Mouse (Mus musculus): Measurements from ENCODE around the gene Hephl1. TPM values are rescaled to one million over a fixed set of nuclear protein-coding genes. Genes with fewer than 3 reads are reported as not detected.
"Not testable (repeated sequence)": the region's sequence is repeated elsewhere in the genome, so short reads cannot be mapped to it uniquely, and the experiment has no call there.

Hephl1 gene
- polyA plus RNA-seq, 1 experiment from 2014 or later, result not detected

- no peaks in the 10 kb centered on the region for H3K4me1 ChIP-seq (ENCODE audit: control insufficient read depth, insufficient read depth, low read length)
- no peak overlapping the region for H3K4me2 ChIP-seq
- no peak overlapping the region for H3K27ac ChIP-seq (ENCODE audit: low read depth, low read length)
- 39% methylated on average over 6 of the region's 6 CpGs for WGBS
- ATAC-seq (ENCODE audit: low FRiP score), result no peak
- H3K9ac ChIP-seq (ENCODE audit: low read length), result no peak overlapping the region
- no peaks in the 10 kb centered on the region for H3K27me3 ChIP-seq (ENCODE audit: control insufficient read depth, insufficient read depth, low read length)
- H3K36me3 ChIP-seq (ENCODE audit: control insufficient read depth, insufficient read depth, low read length), result no peaks in the 10 kb centered on the region
- H3K4me3 ChIP-seq (ENCODE audit: low read depth, low read length), result no peak overlapping the region
- DNase-seq (ENCODE audit: low spot score, missing footprints), result no peak
- no peaks in the 10 kb centered on the region for H3K9me3 ChIP-seq (ENCODE audit: control insufficient read depth, low read length)
These were observed 2.2 kb upstream of the Hephl1 start for GRCm38 (mm10) chr9:15114102-15114501.

DNA sequence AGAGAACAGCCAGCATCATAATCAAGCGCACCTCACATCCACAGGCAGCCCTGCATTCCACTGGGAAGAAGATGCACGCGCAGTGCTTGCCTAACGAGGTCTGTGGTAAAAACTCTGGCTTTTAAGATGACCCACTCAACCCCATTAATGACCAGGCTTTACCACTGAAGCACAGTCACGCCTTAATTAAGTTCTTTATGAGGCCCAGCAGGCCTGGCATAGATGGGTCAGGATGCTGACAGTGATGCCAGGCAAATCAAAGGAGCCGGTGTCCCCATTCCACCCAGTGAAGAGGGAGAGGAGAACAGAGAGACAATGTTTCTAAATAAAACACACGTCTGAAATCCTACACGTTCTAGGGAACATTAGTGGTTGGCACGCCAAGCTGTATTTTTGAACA is 3.8 kb downstream of the Hephl1 start:
- Histone ChIP-seq H3K9me3 (ENCODE audit: control insufficient read depth, low read length) (no peaks in the 10 kb centered on the region), H3K27ac (ENCODE audit: low read depth, low read length) (no peak overlapping the region), H3K27me3 (ENCODE audit: control insufficient read depth, insufficient read depth, low read length) (no peaks in the 10 kb centered on the region), H3K9ac (ENCODE audit: low read length) (no peak overlapping the region), H3K4me1 (ENCODE audit: control insufficient read depth, insufficient read depth, low read length) (no peaks in the 10 kb centered on the region), H3K4me2 (no peak overlapping the region), H3K36me3 (ENCODE audit: control insufficient read depth, insufficient read depth, low read length) (no peaks in the 10 kb centered on the region), H3K4me3 (ENCODE audit: low read depth, low read length) (no peak overlapping the region)
- no peak for ATAC-seq (ENCODE audit: low FRiP score)
- no peak for DNase-seq (ENCODE audit: low spot score, missing footprints)
- WGBS, result 75% methylated on average over 9 of the region's 9 CpGs

DNA sequence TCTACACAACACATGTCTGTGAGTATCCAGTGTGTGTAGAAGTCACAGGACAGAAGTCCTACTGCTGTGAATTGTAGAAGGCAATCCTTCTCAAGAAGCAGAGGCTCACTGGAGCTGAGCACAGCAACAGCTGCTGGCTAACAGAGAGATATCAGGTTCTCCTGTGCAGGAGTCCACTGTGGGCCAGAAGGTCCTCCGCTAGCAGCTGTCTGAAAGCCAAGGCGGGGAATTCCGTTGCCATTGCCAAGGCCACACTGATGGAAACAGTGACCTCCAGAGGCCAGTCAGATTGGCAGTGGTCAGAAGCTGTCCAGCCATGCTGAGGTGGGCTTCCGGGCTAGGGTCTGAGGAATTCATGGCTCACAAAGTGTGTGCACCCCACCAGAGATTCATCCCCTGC is 6.8 kb downstream of the Hephl1 start:
- DNase-seq (ENCODE audit: low spot score, missing footprints) (no peak), ATAC-seq (ENCODE audit: low FRiP score) (no peak)
- H3K27me3 ChIP-seq (ENCODE audit: control insufficient read depth, insufficient read depth, low read length), result no peaks in the 10 kb centered on the region
- no peak overlapping the region for H3K27ac ChIP-seq (ENCODE audit: low read depth, low read length)
- H3K9ac ChIP-seq (ENCODE audit: low read length), result no peak overlapping the region
- H3K36me3 ChIP-seq (ENCODE audit: control insufficient read depth, insufficient read depth, low read length), result no peaks in the 10 kb centered on the region
- no peak overlapping the region for H3K4me3 ChIP-seq (ENCODE audit: low read depth, low read length)
- no peaks in the 10 kb centered on the region for H3K4me1 ChIP-seq (ENCODE audit: control insufficient read depth, insufficient read depth, low read length)
- H3K4me2 ChIP-seq, result no peak overlapping the region
- no peaks in the 10 kb centered on the region for H3K9me3 ChIP-seq (ENCODE audit: control insufficient read depth, low read length)
- 74% methylated on average over 4 of the region's 4 CpGs for WGBS

DNA sequence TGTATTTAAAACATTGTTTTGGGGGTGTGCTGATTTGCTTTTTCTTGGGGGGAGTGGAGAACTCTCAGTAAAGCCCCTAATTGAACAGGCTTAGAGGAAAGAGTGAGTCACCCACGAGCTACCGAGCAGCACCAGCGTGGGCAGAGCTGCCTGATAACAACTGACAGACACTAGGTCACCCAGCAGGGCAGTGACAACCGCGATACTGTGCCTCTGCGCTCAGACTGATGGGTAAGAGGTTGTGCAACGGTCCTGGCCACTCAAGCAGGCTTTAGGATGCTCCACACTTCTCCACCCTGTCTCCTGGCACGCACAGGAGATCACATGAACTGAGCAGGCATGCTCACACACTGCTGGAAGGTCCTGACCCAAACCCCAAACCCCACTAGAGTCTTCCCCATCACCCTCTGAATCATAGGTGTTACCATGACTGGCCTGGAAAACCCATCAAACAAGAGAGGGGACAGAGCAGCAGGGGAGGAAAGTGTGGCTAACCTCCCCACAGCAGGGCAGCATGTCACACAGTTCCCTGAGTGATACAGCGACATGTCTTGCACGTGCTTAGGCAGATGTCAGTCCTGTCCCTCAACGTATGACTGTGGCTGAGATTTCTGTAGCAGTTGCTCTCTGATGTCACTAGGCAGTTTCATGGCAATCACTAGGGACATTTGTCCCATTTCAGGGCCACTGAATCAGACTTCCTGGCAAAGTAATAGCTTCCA is 8.2 kb downstream of the Hephl1 start:
- H3K27me3 ChIP-seq (ENCODE audit: control insufficient read depth, insufficient read depth, low read length), result no peaks in the 10 kb centered on the region
- no peaks in the 10 kb centered on the region for H3K4me1 ChIP-seq (ENCODE audit: control insufficient read depth, insufficient read depth, low read length)
- no peak for ATAC-seq (ENCODE audit: low FRiP score)
- no peak overlapping the region for H3K4me3 ChIP-seq (ENCODE audit: low read depth, low read length)
- H3K9ac ChIP-seq (ENCODE audit: low read length), result no peak overlapping the region
- H3K27ac ChIP-seq (ENCODE audit: low read depth, low read length), result no peak overlapping the region
- no peaks in the 10 kb centered on the region for H3K9me3 ChIP-seq (ENCODE audit: control insufficient read depth, low read length)
- no peaks in the 10 kb centered on the region for H3K36me3 ChIP-seq (ENCODE audit: control insufficient read depth, insufficient read depth, low read length)
- 78% methylated on average over 11 of the region's 11 CpGs for WGBS
- no peak for DNase-seq (ENCODE audit: low spot score, missing footprints)
- H3K4me2 ChIP-seq, result no peak overlapping the region

DNA sequence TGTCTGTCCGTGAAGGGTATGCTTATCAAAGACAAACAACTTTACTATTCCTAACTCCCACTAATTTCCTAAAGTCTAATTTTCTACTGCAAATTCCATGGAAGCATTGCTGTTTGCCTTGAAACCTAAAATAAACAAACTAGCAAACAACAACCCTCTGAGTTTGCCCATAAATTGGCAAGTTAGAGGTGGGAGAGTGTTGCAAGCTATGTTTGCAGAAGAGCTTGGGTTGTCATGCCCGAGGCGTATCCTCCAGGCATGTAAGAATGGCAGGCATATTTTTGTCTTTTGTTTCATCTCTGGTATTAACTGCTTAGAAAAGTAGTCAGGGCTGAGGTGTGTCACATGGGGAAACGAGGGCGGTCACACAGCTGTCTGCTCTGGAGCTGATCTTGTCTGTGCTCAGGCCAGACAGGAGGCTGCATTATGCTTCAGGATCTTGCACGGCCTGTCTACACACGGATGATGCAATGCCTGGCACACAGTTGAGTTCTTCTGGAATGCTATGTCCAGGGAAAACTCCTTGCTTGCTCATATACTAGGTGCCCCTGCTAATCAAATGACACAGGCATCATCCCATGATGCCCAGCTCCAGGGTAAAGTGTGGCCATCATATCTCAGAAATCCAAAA is 10.3 kb downstream of the Hephl1 start:
- Histone ChIP-seq H3K9me3 (ENCODE audit: control insufficient read depth, low read length) (no peaks in the 10 kb centered on the region), H3K4me2 (no peak overlapping the region), H3K4me1 (ENCODE audit: control insufficient read depth, insufficient read depth, low read length) (no peaks in the 10 kb centered on the region), H3K27me3 (ENCODE audit: control insufficient read depth, insufficient read depth, low read length) (no peaks in the 10 kb centered on the region), H3K36me3 (ENCODE audit: control insufficient read depth, insufficient read depth, low read length) (no peaks in the 10 kb centered on the region), H3K4me3 (ENCODE audit: low read depth, low read length) (no peak overlapping the region), H3K27ac (ENCODE audit: low read depth, low read length) (no peak overlapping the region), H3K9ac (ENCODE audit: low read length) (no peak overlapping the region)
- DNase-seq (ENCODE audit: low spot score, missing footprints) (no peak), ATAC-seq (ENCODE audit: low FRiP score) (no peak)
- whole genome bisulfite sequencing, result 87% methylated on average over 7 of the region's 7 CpGs

DNA sequence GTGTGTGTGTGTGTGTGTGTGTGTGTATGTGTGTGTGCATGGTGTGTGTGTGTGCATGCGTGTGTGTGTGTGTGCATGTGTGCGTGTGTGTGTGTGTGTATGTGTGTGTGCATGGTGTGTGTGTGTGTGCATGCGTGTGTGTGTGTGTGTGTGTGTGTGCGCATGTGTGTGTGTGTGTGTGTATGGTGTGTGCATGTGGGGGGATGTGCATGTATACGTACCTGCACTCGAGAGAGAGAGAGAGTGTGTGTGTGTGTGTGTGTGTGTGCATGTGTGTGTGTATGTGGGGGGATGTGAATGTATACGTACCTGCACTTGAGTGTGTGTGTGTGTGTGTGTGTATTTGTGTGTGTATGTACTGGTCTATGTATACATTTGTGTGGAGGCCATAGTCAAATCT is 13.5 kb downstream of the Hephl1 start:
- WGBS, result 91% methylated on average over 7 of the region's 7 CpGs

GRCm38 (mm10) chr9:15097172-15097571 is 14.7 kb downstream of the Hephl1 start:
- Histone ChIP-seq H3K27me3 (ENCODE audit: control insufficient read depth, insufficient read depth, low read length) (no peaks in the 10 kb centered on the region), H3K9me3 (ENCODE audit: control insufficient read depth, low read length) (no peaks in the 10 kb centered on the region), H3K4me3 (ENCODE audit: low read depth, low read length) (no peak overlapping the region), H3K9ac (ENCODE audit: low read length) (no peak overlapping the region), H3K4me1 (ENCODE audit: control insufficient read depth, insufficient read depth, low read length) (no peaks in the 10 kb centered on the region), H3K36me3 (ENCODE audit: control insufficient read depth, insufficient read depth, low read length) (no peaks in the 10 kb centered on the region), H3K27ac (ENCODE audit: low read depth, low read length) (no peak overlapping the region), H3K4me2 (no peak overlapping the region)
- 78% methylated on average over 2 of the region's 2 CpGs for WGBS
- ATAC-seq (ENCODE audit: low FRiP score) (no peak), DNase-seq (ENCODE audit: low spot score, missing footprints) (no peak)

More for the DNA sequence above, 13.5 kb downstream of the Hephl1 start:
- not testable (repeated sequence) for H3K9ac ChIP-seq (ENCODE audit: low read length); H3K4me1 ChIP-seq (ENCODE audit: control insufficient read depth, insufficient read depth, low read length); H3K4me2 ChIP-seq; H3K9me3 ChIP-seq (ENCODE audit: control insufficient read depth, low read length); ATAC-seq (ENCODE audit: low FRiP score); H3K36me3 ChIP-seq (ENCODE audit: control insufficient read depth, insufficient read depth, low read length); DNase-seq (ENCODE audit: low spot score, missing footprints); H3K27me3 ChIP-seq (ENCODE audit: control insufficient read depth, insufficient read depth, low read length); H3K4me3 ChIP-seq (ENCODE audit: low read depth, low read length); H3K27ac ChIP-seq (ENCODE audit: low read depth, low read length)

DNA sequence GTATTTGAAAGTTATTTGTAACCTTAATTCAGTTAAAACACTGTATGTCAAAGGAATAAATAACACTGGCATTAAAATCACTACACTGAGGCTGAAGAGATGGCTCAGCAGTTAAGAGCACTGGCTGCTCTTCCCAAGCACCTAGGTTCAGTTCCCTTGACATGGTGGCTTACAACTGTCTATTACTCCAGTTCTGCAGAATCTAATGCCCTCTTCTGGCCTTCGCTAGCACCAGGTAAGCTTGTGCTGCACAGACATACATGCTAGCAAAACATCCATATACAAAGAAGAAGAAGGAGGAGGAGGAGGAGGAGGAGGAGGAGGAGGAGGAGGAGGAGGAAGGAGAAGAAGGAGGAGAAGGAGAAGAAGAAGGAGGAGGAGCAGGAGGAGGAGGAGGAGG is 15.7 kb downstream of the Hephl1 start:
- no peaks in the 10 kb centered on the region for H3K36me3 ChIP-seq (ENCODE audit: control insufficient read depth, insufficient read depth, low read length)
- 75% methylated on average over 1 of the region's 1 CpGs for WGBS
- no peak overlapping the region for H3K4me2 ChIP-seq
- ATAC-seq (ENCODE audit: low FRiP score) (no peak), DNase-seq (ENCODE audit: low spot score, missing footprints) (no peak)
- no peak overlapping the region for H3K9ac ChIP-seq (ENCODE audit: low read length)
- no peaks in the 10 kb centered on the region for H3K27me3 ChIP-seq (ENCODE audit: control insufficient read depth, insufficient read depth, low read length)
- H3K9me3 ChIP-seq (ENCODE audit: control insufficient read depth, low read length), result no peaks in the 10 kb centered on the region
- no peak overlapping the region for H3K27ac ChIP-seq (ENCODE audit: low read depth, low read length)
- no peak overlapping the region for H3K4me3 ChIP-seq (ENCODE audit: low read depth, low read length)
- no peaks in the 10 kb centered on the region for H3K4me1 ChIP-seq (ENCODE audit: control insufficient read depth, insufficient read depth, low read length)

- no peaks in the 10 kb centered on the region for H3K9me3 ChIP-seq (ENCODE audit: control insufficient read depth, low read length)
- no peaks in the 10 kb centered on the region for H3K36me3 ChIP-seq (ENCODE audit: control insufficient read depth, insufficient read depth, low read length)
- no peaks in the 10 kb centered on the region for H3K4me1 ChIP-seq (ENCODE audit: control insufficient read depth, insufficient read depth, low read length)
- H3K4me2 ChIP-seq, result no peak overlapping the region
- WGBS, result 76% methylated on average over 3 of the region's 3 CpGs
- no peak overlapping the region for H3K4me3 ChIP-seq (ENCODE audit: low read depth, low read length)
- H3K27ac ChIP-seq (ENCODE audit: low read depth, low read length), result no peak overlapping the region
- H3K9ac ChIP-seq (ENCODE audit: low read length), result no peak overlapping the region
- no peak for DNase-seq (ENCODE audit: low spot score, missing footprints)
- no peaks in the 10 kb centered on the region for H3K27me3 ChIP-seq (ENCODE audit: control insufficient read depth, insufficient read depth, low read length)
- no peak for ATAC-seq (ENCODE audit: low FRiP score)
These were observed 16.7 kb downstream of the Hephl1 start for GRCm38 (mm10) chr9:15095206-15095605.

Measured in midbrain, embryonic 11.5 days (tissue).